Mouse (Mus musculus): ENCODE measurements around the gene Wdr43. TPM values are rescaled to one million over a fixed set of nuclear protein-coding genes. Genes with fewer than 3 reads are reported as not detected.
A peak's percentile ranks its signal among the peaks of the same experiment; 100 is the strongest.
"Not testable (repeated sequence)": the region's sequence is repeated elsewhere in the genome, so short reads cannot be mapped to it uniquely, and the experiment has no call there.

Wdr43 gene
- polyA plus RNA-seq, 1 experiment from 2014 or later, result 73.1 TPM

- Histone ChIP-seq H3K9me3 (replicated peaks; ENCODE audit: control insufficient read depth, low read length) (no peaks in the 10 kb centered on the region), H3K4me2 (ENCODE audit: low read depth, low read length) (no peak overlapping the region), H3K4me1 (ENCODE audit: control insufficient read depth, insufficient read depth, low read length) (no peaks in the 10 kb centered on the region), H3K27ac (ENCODE audit: low read length) (no peak overlapping the region), H3K27me3 (ENCODE audit: control insufficient read depth, insufficient read depth, low read length) (no peaks in the 10 kb centered on the region), H3K9ac (ENCODE audit: low read length) (no peak overlapping the region), H3K4me3 (replicated peaks; ENCODE audit: low read length) (no peak overlapping the region), H3K36me3 (ENCODE audit: control insufficient read depth, insufficient read depth, low read length) (peaks cover 29% of the 10 kb centered on the region; the same call in 1 of the 2 replicates)
- WGBS, result 81% methylated on average over 8 of the region's 8 CpGs
- ATAC-seq (ENCODE audit: insufficient read depth, low FRiP score), result no peak
These were observed 17.7 kb downstream of the Wdr43 start for GRCm38 (mm10) chr17:71633350-71633749.

- no peaks in the 10 kb centered on the region for H3K4me1 ChIP-seq (ENCODE audit: control insufficient read depth, insufficient read depth, low read length)
- H3K4me3 ChIP-seq (replicated peaks; ENCODE audit: low read length), result no peak overlapping the region
- H3K36me3 ChIP-seq (ENCODE audit: control insufficient read depth, insufficient read depth, low read length), result peaks cover 41% of the 10 kb centered on the region; the same call in 1 of the 2 replicates
- H3K9me3 ChIP-seq (replicated peaks; ENCODE audit: control insufficient read depth, low read length), result no peaks in the 10 kb centered on the region
- no peak for ATAC-seq (ENCODE audit: insufficient read depth, low FRiP score)
- 92% methylated on average over 8 of the region's 8 CpGs for WGBS
- no peak overlapping the region for H3K27ac ChIP-seq (ENCODE audit: low read length)
- H3K4me2 ChIP-seq (ENCODE audit: low read depth, low read length), result no peak overlapping the region
- no peaks in the 10 kb centered on the region for H3K27me3 ChIP-seq (ENCODE audit: control insufficient read depth, insufficient read depth, low read length)
- no peak overlapping the region for H3K9ac ChIP-seq (ENCODE audit: low read length)
These were observed 21.1 kb downstream of the Wdr43 start for GRCm38 (mm10) chr17:71636786-71637185.

- Histone ChIP-seq H3K27ac (ENCODE audit: low read length) (no peak overlapping the region), H3K27me3 (ENCODE audit: control insufficient read depth, insufficient read depth, low read length) (no peaks in the 10 kb centered on the region), H3K9me3 (replicated peaks; ENCODE audit: control insufficient read depth, low read length) (no peaks in the 10 kb centered on the region), H3K9ac (ENCODE audit: low read length) (no peak overlapping the region), H3K4me1 (ENCODE audit: control insufficient read depth, insufficient read depth, low read length) (no peaks in the 10 kb centered on the region), H3K36me3 (ENCODE audit: control insufficient read depth, insufficient read depth, low read length) (peaks cover 41% of the 10 kb centered on the region; the same call in 1 of the 2 replicates), H3K4me2 (ENCODE audit: low read depth, low read length) (no peak overlapping the region), H3K4me3 (replicated peaks; ENCODE audit: low read length) (no peak overlapping the region)
- 96% methylated on average over 4 of the region's 4 CpGs for WGBS
- no peak for ATAC-seq (ENCODE audit: insufficient read depth, low FRiP score)
These were observed 22.1 kb downstream of the Wdr43 start for GRCm38 (mm10) chr17:71637750-71638265.

- H3K4me2 ChIP-seq (ENCODE audit: low read depth, low read length); H3K4me1 ChIP-seq (ENCODE audit: control insufficient read depth, insufficient read depth, low read length); H3K27me3 ChIP-seq (ENCODE audit: control insufficient read depth, insufficient read depth, low read length); H3K9me3 ChIP-seq (replicated peaks; ENCODE audit: control insufficient read depth, low read length); ATAC-seq (ENCODE audit: insufficient read depth, low FRiP score); H3K27ac ChIP-seq (ENCODE audit: low read length); H3K9ac ChIP-seq (ENCODE audit: low read length); H3K4me3 ChIP-seq (replicated peaks; ENCODE audit: low read length): not testable (repeated sequence)
- H3K36me3 ChIP-seq (ENCODE audit: control insufficient read depth, insufficient read depth, low read length), result peaks cover 42% of the 10 kb centered on the region; the same call in 1 of the 2 replicates
- 70% methylated on average over 5 of the region's 5 CpGs for WGBS
These were observed 23.4 kb downstream of the Wdr43 start for GRCm38 (mm10) chr17:71639056-71639455.

- Histone ChIP-seq H3K27me3 (ENCODE audit: control insufficient read depth, insufficient read depth, low read length) (no peaks in the 10 kb centered on the region), H3K4me1 (ENCODE audit: control insufficient read depth, insufficient read depth, low read length) (no peaks in the 10 kb centered on the region), H3K9me3 (replicated peaks; ENCODE audit: control insufficient read depth, low read length) (no peaks in the 10 kb centered on the region), H3K27ac (ENCODE audit: low read length) (no peak overlapping the region), H3K9ac (ENCODE audit: low read length) (no peak overlapping the region), H3K4me3 (replicated peaks; ENCODE audit: low read length) (no peak overlapping the region), H3K36me3 (ENCODE audit: control insufficient read depth, insufficient read depth, low read length) (peaks cover 40% of the 10 kb centered on the region; the same call in 1 of the 2 replicates), H3K4me2 (ENCODE audit: low read depth, low read length) (no peak overlapping the region)
- no peak for ATAC-seq (ENCODE audit: insufficient read depth, low FRiP score)
- WGBS, result 90% methylated on average over 9 of the region's 9 CpGs
These were observed 24.9 kb downstream of the Wdr43 start for GRCm38 (mm10) chr17:71640421-71641085.

- 82% methylated on average over 3 of the region's 3 CpGs for WGBS
- ATAC-seq (ENCODE audit: insufficient read depth, low FRiP score), result no peak
- peaks cover 27% of the 10 kb centered on the region; the same call in 1 of the 2 replicates for H3K36me3 ChIP-seq (ENCODE audit: control insufficient read depth, insufficient read depth, low read length)
These were observed 26.5 kb downstream of the Wdr43 start for GRCm38 (mm10) chr17:71642190-71642589.

GRCm38 (mm10) chr17:71650011-71650410 is 34.3 kb downstream of the Wdr43 start:
- Histone ChIP-seq H3K9me3 (replicated peaks; ENCODE audit: control insufficient read depth, low read length) (no peaks in the 10 kb centered on the region), H3K4me3 (replicated peaks; ENCODE audit: low read length) (no peak overlapping the region), H3K27ac (ENCODE audit: low read length) (no peak overlapping the region), H3K27me3 (ENCODE audit: control insufficient read depth, insufficient read depth, low read length) (no peaks in the 10 kb centered on the region), H3K4me1 (ENCODE audit: control insufficient read depth, insufficient read depth, low read length) (no peaks in the 10 kb centered on the region), H3K9ac (ENCODE audit: low read length) (no peak overlapping the region), H3K36me3 (ENCODE audit: control insufficient read depth, insufficient read depth, low read length) (peaks cover 17% of the 10 kb centered on the region; the same call in 1 of the 2 replicates), H3K4me2 (ENCODE audit: low read depth, low read length) (no peak overlapping the region)
- ATAC-seq (ENCODE audit: insufficient read depth, low FRiP score), result no peak
- WGBS, result 87% methylated on average over 9 of the region's 9 CpGs

More at GRCm38 (mm10) chr17:71642190-71642589, 26.5 kb downstream of the Wdr43 start:
- Histone ChIP-seq H3K27ac (ENCODE audit: low read length) (no peak overlapping the region), H3K9me3 (replicated peaks; ENCODE audit: control insufficient read depth, low read length) (no peaks in the 10 kb centered on the region), H3K9ac (ENCODE audit: low read length) (no peak overlapping the region), H3K27me3 (ENCODE audit: control insufficient read depth, insufficient read depth, low read length) (no peaks in the 10 kb centered on the region), H3K4me1 (ENCODE audit: control insufficient read depth, insufficient read depth, low read length) (no peaks in the 10 kb centered on the region), H3K4me3 (replicated peaks; ENCODE audit: low read length) (no peak overlapping the region), H3K4me2 (ENCODE audit: low read depth, low read length) (no peak overlapping the region)

GRCm38 (mm10) chr17:71652495-71652894 is 36.8 kb downstream of the Wdr43 start:
- no peak overlapping the region for H3K4me3 ChIP-seq (replicated peaks; ENCODE audit: low read length)
- no peak overlapping the region for H3K4me2 ChIP-seq (ENCODE audit: low read depth, low read length)
- H3K4me1 ChIP-seq (ENCODE audit: control insufficient read depth, insufficient read depth, low read length), result no peaks in the 10 kb centered on the region
- 79% methylated on average over 2 of the region's 2 CpGs for WGBS
- peaks cover 19% of the 10 kb centered on the region; the same call in 1 of the 2 replicates for H3K36me3 ChIP-seq (ENCODE audit: control insufficient read depth, insufficient read depth, low read length)
- H3K27ac ChIP-seq (ENCODE audit: low read length), result peak overlapping the region; percentile 66; the same call in 1 of the 2 replicates
- ATAC-seq (ENCODE audit: insufficient read depth, low FRiP score), result no peak
- H3K27me3 ChIP-seq (ENCODE audit: control insufficient read depth, insufficient read depth, low read length), result no peaks in the 10 kb centered on the region
- no peaks in the 10 kb centered on the region for H3K9me3 ChIP-seq (replicated peaks; ENCODE audit: control insufficient read depth, low read length)
- no peak overlapping the region for H3K9ac ChIP-seq (ENCODE audit: low read length)

GRCm38 (mm10) chr17:71652934-71653333 is 37.2 kb downstream of the Wdr43 start:
- Histone ChIP-seq H3K36me3 (ENCODE audit: control insufficient read depth, insufficient read depth, low read length) (peaks cover 20% of the 10 kb centered on the region; the same call in 1 of the 2 replicates), H3K9ac (ENCODE audit: low read length) (no peak overlapping the region), H3K4me2 (ENCODE audit: low read depth, low read length) (no peak overlapping the region), H3K9me3 (replicated peaks; ENCODE audit: control insufficient read depth, low read length) (no peaks in the 10 kb centered on the region), H3K27ac (ENCODE audit: low read length) (peak overlapping the region; percentile 66; the same call in 1 of the 2 replicates), H3K4me3 (replicated peaks; ENCODE audit: low read length) (no peak overlapping the region), H3K27me3 (ENCODE audit: control insufficient read depth, insufficient read depth, low read length) (no peaks in the 10 kb centered on the region), H3K4me1 (ENCODE audit: control insufficient read depth, insufficient read depth, low read length) (no peaks in the 10 kb centered on the region)
- WGBS, result 76% methylated on average over 5 of the region's 5 CpGs
- peak; percentile 44; the same call in 1 of the 2 replicates for ATAC-seq (ENCODE audit: insufficient read depth, low FRiP score)

All from stomach, embryonic 16.5 days (tissue).